Mouse (Mus musculus) MEL (cell line): ENCODE results near the gene Lsr.

ENCODE experiments used
- CHD1 ChIP-seq: IDR thresholded peaks from 2 replicates; pipeline ENCODE4 v1.6.1; 2012; ENCODE audit warnings: low read depth, mild to moderate bottlenecking, inconsistent platforms, low read length, improper control_type of control experiment
- CTCF ChIP-seq, 3 experiments: IDR thresholded peaks in 2 of 3; conservative IDR thresholded peaks in 1 of 3; 2 replicates each; pipeline ENCODE4 v1.5.1; 2011 to 2012; ENCODE audit warnings: low read length in 3 of 3, low read depth in 2 of 3, mild to moderate bottlenecking in 2 of 3, improper control_type of control experiment in 1 of 3, inconsistent platforms in 1 of 3, mixed read lengths in 1 of 3, moderate library complexity in 1 of 3; ENCODE audit not compliant: control insufficient read depth in 1 of 3, insufficient read depth in 1 of 3, poor library complexity in 1 of 3, severe bottlenecking in 1 of 3
- EP300 ChIP-seq, 2 experiments: IDR thresholded peaks; 2 replicates each; pipeline ENCODE4 v1.6.1; 2011; ENCODE audit warnings: improper control_type of control experiment in 2 of 2, low read length in 2 of 2, low read depth in 1 of 2, mild to moderate bottlenecking in 1 of 2
- JUND ChIP-seq: IDR thresholded peaks from 2 replicates; pipeline ENCODE4 v1.6.1; 2011; ENCODE audit warnings: low read depth, mild to moderate bottlenecking, improper control_type of control experiment, low read length
- MAX ChIP-seq: IDR thresholded peaks from 2 replicates; pipeline ENCODE4 v1.6.1; 2011; ENCODE audit warnings: low read length, improper control_type of control experiment
- POLR2AphosphoS5 ChIP-seq: IDR thresholded peaks from 2 replicates; pipeline ENCODE4 v1.6.1; 2012; ENCODE audit warnings: low read depth, borderline replicate concordance, mild to moderate bottlenecking, inconsistent platforms, low read length, moderate library complexity, mixed read lengths
- USF2 ChIP-seq, 2 experiments: IDR thresholded peaks; 2 replicates each; pipeline ENCODE4 v1.6.1; 2011 to 2012; ENCODE audit warnings: improper control_type of control experiment in 2 of 2, low read length in 2 of 2, borderline replicate concordance in 1 of 2, inconsistent platforms in 1 of 2, low read depth in 1 of 2, mild to moderate bottlenecking in 1 of 2; ENCODE audit not compliant: insufficient read depth in 1 of 2
- ZC3H11A ChIP-seq: IDR thresholded peaks from 2 replicates; pipeline ENCODE4 v1.6.1; 2012; ENCODE audit warnings: low read depth, mild to moderate bottlenecking, inconsistent platforms, low read length, improper control_type of control experiment
- ZNF384 ChIP-seq: IDR thresholded peaks from 2 replicates; pipeline ENCODE4 v1.6.1; 2012; ENCODE audit warnings: low read depth, mild to moderate bottlenecking, inconsistent platforms, low read length, improper control_type of control experiment

DNA sequence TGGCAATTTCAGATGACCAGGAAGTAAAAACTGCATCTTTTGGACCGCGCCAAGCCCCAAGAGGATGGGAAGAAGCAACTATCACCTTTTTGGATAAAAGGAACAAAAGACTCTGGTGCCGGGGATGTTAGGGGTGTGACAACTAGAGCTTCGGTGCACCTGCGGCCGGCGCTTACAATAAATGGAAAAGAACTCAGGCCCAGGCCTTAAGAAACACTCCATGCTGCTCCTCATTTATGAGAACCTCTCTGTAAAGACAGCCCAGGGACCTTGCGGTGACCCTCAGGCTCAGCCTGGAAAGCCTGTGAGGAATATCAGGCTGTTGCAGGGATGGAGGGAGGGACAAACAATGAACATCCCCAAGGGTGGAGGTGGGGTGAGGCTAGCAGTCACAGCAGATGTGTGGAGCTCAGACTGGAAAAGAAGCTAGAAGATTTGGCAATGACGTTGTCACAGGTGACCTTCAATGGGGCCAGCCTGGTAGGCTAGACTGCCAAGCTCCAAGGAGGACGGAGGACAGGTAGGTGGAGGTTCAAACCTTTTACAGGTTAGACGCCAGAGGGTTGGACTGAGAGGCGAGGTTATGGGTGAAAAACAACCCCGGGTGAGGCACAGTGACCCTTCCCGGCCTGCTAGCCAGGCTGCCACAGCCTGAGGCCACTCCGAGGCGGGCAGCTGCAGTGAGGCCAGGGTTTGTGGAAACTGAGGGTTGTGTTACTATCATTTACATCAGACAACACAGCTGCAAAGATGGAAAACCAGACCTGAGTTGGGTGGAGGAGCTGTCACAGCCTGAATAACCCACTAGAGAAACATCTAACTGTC lies 20.6 kb downstream of the Lsr start:
- TF ChIP-seq USF2 (IDR thresholded peaks at IDR 0.05; ENCODE audit: borderline replicate concordance in 1 of 2, insufficient read depth in 1 of 2, low read depth in 1 of 2, low read length in 2 of 2) (no peak), EP300 (IDR thresholded peaks at IDR 0.05; ENCODE audit: low read depth in 1 of 2, low read length in 2 of 2) (no peak), CTCF (IDR thresholded peaks at IDR 0.05 in 2 of 3, conservative IDR thresholded peaks at IDR 0.05 in 1 of 3; ENCODE audit: control insufficient read depth in 1 of 3, insufficient read depth in 1 of 3, low read depth in 2 of 3, low read length in 3 of 3, poor library complexity in 1 of 3, severe bottlenecking in 1 of 3) (no peak), ZC3H11A (no peak), JUND (no peak), MAX (no peak), CHD1 (no peak), ZNF384 (no peak), POLR2AphosphoS5 (no peak)
